Comparison of ENCODE assay signal across 17 mouse cellular contexts in the genomic region with DNA sequence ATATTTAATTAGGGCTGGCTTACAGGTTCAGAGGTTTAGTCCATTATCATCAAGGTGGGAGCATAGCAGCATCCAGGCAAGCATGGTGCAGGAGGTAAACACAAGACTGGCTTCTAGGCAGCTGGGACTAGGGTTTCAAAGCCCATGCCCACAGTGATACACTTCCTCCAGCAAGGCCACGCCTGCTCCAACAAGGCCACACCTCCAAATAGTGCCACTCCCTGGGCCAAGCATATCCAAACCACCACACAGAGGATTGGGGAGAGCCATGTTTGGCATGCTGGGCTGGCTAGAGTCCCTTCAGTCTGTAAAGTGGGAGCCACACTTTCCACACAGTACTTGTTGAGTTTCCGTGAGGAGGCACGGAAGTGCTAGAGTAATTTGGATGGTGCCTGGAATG. TPM values are rescaled to one million over a fixed set of nuclear protein-coding genes. Genes with fewer than 3 reads are reported as not detected.
DNase-seq lines count a peak whose midpoint lies in the region; ATAC-seq and TF ChIP-seq lines count a peak whose summit lies in the region.
"Had no signal": no experiment of that assay in that cellular context is flagged by ENCODE, and none has a peak within 500 bp of the region (broad histone marks: within the 10 kb centered on the region; RNA-seq: fewer than 3 reads in every experiment).

No protein-coding gene starts in this region.

- ATAC-seq in forebrain, embryonic 13.5 days = no peak
- ATAC-seq in hindbrain, postnatal 0 days = no peak
- ATAC-seq in neural tube, embryonic 15.5 days (ENCODE audit: low FRiP score) = no peak
- ATAC-seq: lung, postnatal 0 days had no signal

- no peak for TF ChIP-seq CTCF in hindbrain, postnatal 0 days (IDR thresholded peaks at IDR 0.05; ENCODE audit: low read depth)

- peak overlapping the region; percentile 25; the same call in 1 of the 2 replicates for H3K27ac ChIP-seq in forebrain, embryonic 10.5 days
- H3K27ac ChIP-seq in forebrain, embryonic 13.5 days = no peak overlapping the region
- H3K27ac ChIP-seq in hindbrain, embryonic 10.5 days = peak overlapping the region; percentile 45; the same call in 1 of the 2 replicates
- H3K27ac ChIP-seq in hindbrain, postnatal 0 days = no peak overlapping the region
- H3K27ac ChIP-seq in neural tube, embryonic 15.5 days (replicated peaks) = no peak overlapping the region
- H3K27ac ChIP-seq: limb, embryonic 13.5 days; neural tube, embryonic 12.5 days had no signal

- no peaks in the 10 kb centered on the region for H3K27me3 ChIP-seq in forebrain, embryonic 10.5 days (ENCODE audit: poor library complexity, severe bottlenecking)
- no peaks in the 10 kb centered on the region for H3K27me3 ChIP-seq in forebrain, embryonic 13.5 days
- no peaks in the 10 kb centered on the region for H3K27me3 ChIP-seq in hindbrain, embryonic 10.5 days (ENCODE audit: insufficient read depth, poor library complexity, severe bottlenecking)
- H3K27me3 ChIP-seq in hindbrain, postnatal 0 days (ENCODE audit: insufficient read depth, low read length) = no peaks in the 10 kb centered on the region
- H3K27me3 ChIP-seq in neural tube, embryonic 15.5 days (replicated peaks) = no peaks in the 10 kb centered on the region
- H3K27me3 ChIP-seq: limb, embryonic 13.5 days; neural tube, embryonic 12.5 days had no signal

- DNase-seq in forebrain, embryonic 10.5 days (ENCODE audit: extremely low spot score, low spot score) = no peak
- no peak for DNase-seq in hindbrain, embryonic 10.5 days (ENCODE audit: low spot score)
- no peak for DNase-seq in hindbrain, postnatal 0 days (ENCODE audit: low spot score)
- DNase-seq in thymus, postnatal 0 days (ENCODE audit: low spot score) = peak; percentile 21
- no peak for DNase-seq in thymus, postnatal 14 days
- no peak for DNase-seq in thymus, postnatal 10 days (ENCODE audit: low spot score in 2 of 2)
- DNase-seq: adrenal gland, adult 2 months; cerebellum, adult 11 months; cerebellum, postnatal 36 days; gastrocnemius, postnatal 14 days; kidney, postnatal 36 days; thymus, adult 18-20 months had no signal

- no peak overlapping the region for H3K4me2 ChIP-seq in forebrain, embryonic 13.5 days
- H3K4me2 ChIP-seq in hindbrain, postnatal 0 days (ENCODE audit: low read depth, low read length) = no peak overlapping the region
- H3K4me2 ChIP-seq in neural tube, embryonic 15.5 days = no peak overlapping the region
- H3K4me2 ChIP-seq: limb, embryonic 13.5 days; neural tube, embryonic 12.5 days had no signal

- no peak overlapping the region for H3K9ac ChIP-seq in forebrain, embryonic 13.5 days
- no peak overlapping the region for H3K9ac ChIP-seq in hindbrain, postnatal 0 days (replicated peaks; ENCODE audit: low read length)
- H3K9ac ChIP-seq in neural tube, embryonic 15.5 days (replicated peaks) = no peak overlapping the region
- H3K9ac ChIP-seq: limb, embryonic 13.5 days; neural tube, embryonic 12.5 days had no signal

- H3K9me3 ChIP-seq in forebrain, embryonic 10.5 days = no peaks in the 10 kb centered on the region
- H3K9me3 ChIP-seq in forebrain, embryonic 13.5 days (replicated peaks) = no peaks in the 10 kb centered on the region
- H3K9me3 ChIP-seq in hindbrain, embryonic 10.5 days = no peaks in the 10 kb centered on the region
- no peaks in the 10 kb centered on the region for H3K9me3 ChIP-seq in hindbrain, postnatal 0 days (ENCODE audit: low read length)
- no peaks in the 10 kb centered on the region for H3K9me3 ChIP-seq in neural tube, embryonic 15.5 days (replicated peaks)
- H3K9me3 ChIP-seq: limb, embryonic 13.5 days; neural tube, embryonic 12.5 days had no signal

- H3K36me3 ChIP-seq in forebrain, embryonic 10.5 days (replicated peaks) = no peaks in the 10 kb centered on the region
- no peaks in the 10 kb centered on the region for H3K36me3 ChIP-seq in forebrain, embryonic 13.5 days (ENCODE audit: poor library complexity, severe bottlenecking)
- H3K36me3 ChIP-seq in hindbrain, embryonic 10.5 days = no peaks in the 10 kb centered on the region
- H3K36me3 ChIP-seq in hindbrain, postnatal 0 days (ENCODE audit: insufficient read depth, low read length) = no peaks in the 10 kb centered on the region
- no peaks in the 10 kb centered on the region for H3K36me3 ChIP-seq in neural tube, embryonic 15.5 days
- H3K36me3 ChIP-seq: limb, embryonic 13.5 days; neural tube, embryonic 12.5 days had no signal

- WGBS in forebrain, embryonic 10.5 days = 90% methylated on average over 3 of the region's 3 CpGs
- 83% methylated on average over 3 of the region's 3 CpGs for WGBS in forebrain, embryonic 13.5 days
- 82% methylated on average over 3 of the region's 3 CpGs for WGBS in hindbrain, embryonic 10.5 days
- WGBS in hindbrain, postnatal 0 days = 86% methylated on average over 3 of the region's 3 CpGs
- WGBS in neural tube, embryonic 15.5 days = 90% methylated on average over 3 of the region's 3 CpGs

- no peak overlapping the region for H3K4me3 ChIP-seq in forebrain, embryonic 10.5 days
- H3K4me3 ChIP-seq in forebrain, embryonic 13.5 days = no peak overlapping the region
- H3K4me3 ChIP-seq in hindbrain, embryonic 10.5 days = no peak overlapping the region
- H3K4me3 ChIP-seq in hindbrain, postnatal 0 days (ENCODE audit: low read length) = no peak overlapping the region
- H3K4me3 ChIP-seq in neural tube, embryonic 15.5 days (replicated peaks) = no peak overlapping the region
- H3K4me3 ChIP-seq: limb, embryonic 13.5 days; neural tube, embryonic 12.5 days had no signal

- H3K4me1 ChIP-seq in forebrain, embryonic 10.5 days = peaks cover 86% of the 10 kb centered on the region
- peaks cover 38% of the 10 kb centered on the region for H3K4me1 ChIP-seq in forebrain, embryonic 13.5 days
- H3K4me1 ChIP-seq in hindbrain, embryonic 10.5 days (replicated peaks) = peaks cover 73% of the 10 kb centered on the region
- H3K4me1 ChIP-seq in hindbrain, postnatal 0 days (ENCODE audit: insufficient read depth, low read length) = peaks cover 20% of the 10 kb centered on the region
- H3K4me1 ChIP-seq in neural tube, embryonic 15.5 days = peaks cover 46% of the 10 kb centered on the region

RNA-seq across cellular contexts. Expression of a gene that starts 34.7 kb away (rescaled TPM):
- polyA plus RNA-seq in forebrain, embryonic 10.5 days (2016; fragmentation: Nextera tagmentation; extraction: Ambion mirVana) = 24.3 and 25.4 TPM in 2 replicates
- polyA plus RNA-seq in forebrain, embryonic 13.5 days (2015; fragmentation: Nextera tagmentation; extraction: Ambion mirVana) = 39.7 and 42.2 TPM in 2 replicates
- polyA plus RNA-seq in hindbrain, embryonic 10.5 days (2016; fragmentation: Nextera tagmentation; extraction: Ambion mirVana) = 29.9 and 37.4 TPM in 2 replicates
- 76.3 and 84.0 TPM in 2 replicates for total RNA-seq in hindbrain, postnatal 0 days (2014; rRNA removed)
- polyA plus RNA-seq in hindbrain, postnatal 0 days (2015; fragmentation: Nextera tagmentation; extraction: Ambion mirVana) = 62.1 and 65.7 TPM in 2 replicates
- polyA plus RNA-seq in thymus, postnatal 0 days (2015; fragmentation: Nextera tagmentation; extraction: Ambion mirVana) = 28.8 and 35.7 TPM in 2 replicates
- polyA plus RNA-seq in neural tube, embryonic 15.5 days (2015; fragmentation: Nextera tagmentation; extraction: Ambion mirVana) = 84.8 and 89.7 TPM in 2 replicates

Comparison
In these comparisons a context has a peak if more than half of its experiments do, and no peak if none do; other contexts are left out.
1. H3K27ac ChIP-seq: peak in forebrain, embryonic 10.5 days (single experiment) and hindbrain, embryonic 10.5 days (single experiment); none in forebrain, embryonic 13.5 days (single experiment), hindbrain, postnatal 0 days (single experiment) and neural tube, embryonic 15.5 days (single experiment).